Mouse (Mus musculus) spleen, postnatal 10 days (tissue): ENCODE results near the gene Gm14137.

Source experiments
- DNase-seq, 2 experiments: peaks; one replicate each; pipeline ENCODE4 v3.0.0; 2021 to 2022; ENCODE audit warnings: low spot score in 2 of 2

Gene Gm14137

GRCm38 (mm10) chr2:119173991-119174651 lies at the start of gene Gm14137:
Gene Gm14137 (plus strand): TSS chr2:119174509.
- DNase-seq, result peak in 1 of 2 experiments; percentile 38

GRCm38 (mm10) chr2:119136346-119136898 lies 37.9 kb upstream of the Gm14137 start:
- peak in 1 of 2 experiments; percentile 40 for DNase-seq

- DNase-seq, result peak in 1 of 2 experiments; percentile 51
These were observed 29.1 kb upstream of the Gm14137 start for GRCm38 (mm10) chr2:119145199-119145598.

GRCm38 (mm10) chr2:119146435-119146834 lies 27.9 kb upstream of the Gm14137 start:
- DNase-seq, result no peak

GRCm38 (mm10) chr2:119147160-119147678 lies 27.1 kb upstream of the Gm14137 start:
- DNase-seq, result no peak

- DNase-seq, result no peak
These were observed 26.5 kb upstream of the Gm14137 start for GRCm38 (mm10) chr2:119147775-119148174.

- no peak for DNase-seq
These were observed 22.1 kb upstream of the Gm14137 start for GRCm38 (mm10) chr2:119152255-119152654.

GRCm38 (mm10) chr2:119154683-119155082 lies 19.6 kb upstream of the Gm14137 start:
- no peak for DNase-seq

- DNase-seq, result peak; percentile 49 to 73
These were observed 18.9 kb upstream of the Gm14137 start for GRCm38 (mm10) chr2:119155388-119155787.

GRCm38 (mm10) chr2:119156081-119156680 lies 18.1 kb upstream of the Gm14137 start:
- peak in 1 of 2 experiments; percentile 57 for DNase-seq

- peak; percentile 94 to 98 for DNase-seq
These were observed 17.4 kb upstream of the Gm14137 start, which contains the start of gene Rmdn3 for GRCm38 (mm10) chr2:119156681-119157572. Gene Rmdn3 (minus strand): TSS chr2:119157034.

GRCm38 (mm10) chr2:119157836-119158235 lies 16.5 kb upstream of the Gm14137 start:
- DNase-seq, result no peak

- no peak for DNase-seq
These were observed 13.1 kb upstream of the Gm14137 start for GRCm38 (mm10) chr2:119161247-119161646.

GRCm38 (mm10) chr2:119163135-119163534 lies 11.2 kb upstream of the Gm14137 start:
- no peak for DNase-seq

GRCm38 (mm10) chr2:119163999-119164398 lies 10.3 kb upstream of the Gm14137 start:
- DNase-seq, result no peak

- DNase-seq, result no peak
These were observed 8.9 kb upstream of the Gm14137 start for GRCm38 (mm10) chr2:119165401-119165800.

- DNase-seq, result peak; percentile 44 to 55
These were observed 7.1 kb upstream of the Gm14137 start, which contains the start of gene Gchfr for GRCm38 (mm10) chr2:119166901-119167865. Gene Gchfr (plus strand): TSS chr2:119167773.

GRCm38 (mm10) chr2:119167866-119168256 lies 6.4 kb upstream of the Gm14137 start:
- no peak for DNase-seq

GRCm38 (mm10) chr2:119170282-119170681 lies 4.0 kb upstream of the Gm14137 start:
- DNase-seq, result no peak

- DNase-seq, result no peak
These were observed 2.7 kb upstream of the Gm14137 start for GRCm38 (mm10) chr2:119171574-119171973.
